Mouse (Mus musculus): Measurements from ENCODE around the gene Ppat.

DNA sequence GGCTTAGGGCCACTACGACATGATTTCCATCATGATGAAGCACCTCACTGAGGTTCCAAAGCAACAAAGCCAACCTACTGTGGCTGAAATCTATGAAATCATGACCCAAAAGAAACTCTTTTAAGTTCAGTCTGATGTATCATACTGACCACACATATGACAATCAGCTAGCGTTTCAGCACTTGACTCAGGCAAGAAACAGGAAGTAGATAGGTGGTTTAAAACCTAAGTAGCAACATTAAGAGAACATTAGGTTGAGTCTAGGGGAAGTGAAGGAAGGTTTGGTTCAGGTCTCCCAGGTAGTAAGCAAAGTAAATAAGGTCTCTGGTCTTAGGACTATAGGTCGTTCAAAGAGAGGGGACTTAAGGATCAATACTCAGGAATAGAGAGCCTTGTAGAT is 22.1 kb upstream of the Ppat start:
- TF ChIP-seq CTCF (IDR thresholded peaks at IDR 0.05; ENCODE audit: low read depth, low read length) (no peak), GATA1 (IDR thresholded peaks at IDR 0.05; ENCODE audit: borderline replicate concordance, low read length) (no peak)
